9 mouse cellular contexts compared by ENCODE assay signal in genomic region chr9:59617307-59617973, GRCm38 (mm10). TPM values are rescaled to one million over a fixed set of nuclear protein-coding genes. Genes with fewer than 3 reads are reported as not detected.
DNase-seq lines count a peak whose midpoint lies in the region; ATAC-seq and TF ChIP-seq lines count a peak whose summit lies in the region.
"Had no signal": no experiment of that assay in that cellular context is flagged by ENCODE, and none has a peak within 500 bp of the region (broad histone marks: within the 10 kb centered on the region; RNA-seq: fewer than 3 reads in every experiment).

No protein-coding gene starts in this region.

- no peaks in the 10 kb centered on the region for H3K27me3 ChIP-seq in forebrain, embryonic 13.5 days
- no peaks in the 10 kb centered on the region for H3K27me3 ChIP-seq in liver, embryonic 11.5 days (replicated peaks; ENCODE audit: control insufficient read depth, insufficient read depth, low read length)

- TF ChIP-seq CTCF in layer of hippocampus, adult 2 months (conservative IDR thresholded peaks at IDR 0.05) = no peak
- no peak for TF ChIP-seq CTCF in bone marrow, adult 2 months (IDR thresholded peaks at IDR 0.05; ENCODE audit: control insufficient read depth, insufficient read depth, low read length)
- TF ChIP-seq CTCF in olfactory bulb, adult 2 months (IDR thresholded peaks at IDR 0.05; ENCODE audit: insufficient read depth, low read depth, low read length) = no peak

- TF ChIP-seq POLR2A in bone marrow, adult 2 months (IDR thresholded peaks at IDR 0.05; ENCODE audit: borderline replicate concordance, control insufficient read depth, low read depth, low read length) = no peak
- TF ChIP-seq POLR2A in olfactory bulb, adult 2 months (IDR thresholded peaks at IDR 0.05; ENCODE audit: insufficient read depth, low read depth, low read length) = no peak; the same call in 1 of the 2 replicates

- H3K27ac ChIP-seq in layer of hippocampus, adult 2 months = peak overlapping the region; percentile 92
- H3K27ac ChIP-seq in bone marrow, adult 2 months (ENCODE audit: control insufficient read depth, insufficient read depth, low read depth, low read length, poor library complexity) = peak overlapping the region; percentile 74
- peak overlapping the region; percentile 92 for H3K27ac ChIP-seq in forebrain, embryonic 13.5 days
- H3K27ac ChIP-seq in liver, embryonic 11.5 days (ENCODE audit: low read depth, low read length) = peak overlapping the region; percentile 77
- H3K27ac ChIP-seq in olfactory bulb, adult 2 months (ENCODE audit: insufficient read depth, low read depth, low read length) = no peak overlapping the region

- H3K9me3 ChIP-seq in forebrain, embryonic 13.5 days (replicated peaks) = no peaks in the 10 kb centered on the region
- H3K9me3 ChIP-seq in liver, embryonic 11.5 days (ENCODE audit: control insufficient read depth, low read length) = no peaks in the 10 kb centered on the region

- peak; percentile 93 for ATAC-seq in forebrain, embryonic 13.5 days
- no peak; the same call in 1 of the 2 replicates for ATAC-seq in liver, embryonic 11.5 days (replicated peaks; ENCODE audit: low FRiP score)

- peak overlapping the region; percentile 69 for H3K4me3 ChIP-seq in layer of hippocampus, adult 2 months
- H3K4me3 ChIP-seq in bone marrow, adult 2 months (replicated peaks; ENCODE audit: control insufficient read depth, low read depth, low read length) = peak overlapping the region; percentile 75
- H3K4me3 ChIP-seq in forebrain, embryonic 13.5 days = peak overlapping the region; percentile 96
- peak overlapping the region; percentile 90 for H3K4me3 ChIP-seq in liver, embryonic 11.5 days (ENCODE audit: low read depth, low read length)
- peak overlapping the region; percentile 92 for H3K4me3 ChIP-seq in olfactory bulb, adult 2 months (ENCODE audit: insufficient read depth, low read depth, low read length)

- H3K36me3 ChIP-seq in forebrain, embryonic 13.5 days (ENCODE audit: poor library complexity, severe bottlenecking) = peaks cover 5% of the 10 kb centered on the region
- no peaks in the 10 kb centered on the region for H3K36me3 ChIP-seq in liver, embryonic 11.5 days (ENCODE audit: control insufficient read depth, insufficient read depth, low read length)

- DNase-seq in layer of hippocampus, adult 2 months (ENCODE audit: low spot score in 2 of 2) = peak in 1 of 2 experiments; percentile 22
- no peak for DNase-seq in layer of hippocampus, adult 11-12 months (ENCODE audit: low spot score)
- no peak for DNase-seq in liver, embryonic 11.5 days (ENCODE audit: low spot score)
- no peak for DNase-seq in adrenal gland, adult 2 months
- no peak for DNase-seq in right cerebral cortex, postnatal 25 days

- H3K4me1 ChIP-seq in bone marrow, adult 2 months (ENCODE audit: control insufficient read depth, insufficient read depth, low read length) = no peaks in the 10 kb centered on the region
- H3K4me1 ChIP-seq in forebrain, embryonic 13.5 days = peaks cover 27% of the 10 kb centered on the region
- peaks cover 4% of the 10 kb centered on the region; the same call in 1 of the 2 replicates for H3K4me1 ChIP-seq in liver, embryonic 11.5 days (replicated peaks; ENCODE audit: control insufficient read depth, insufficient read depth, low read length)
- H3K4me1 ChIP-seq in olfactory bulb, adult 2 months (ENCODE audit: control insufficient read depth, insufficient read depth, low read length) = no peaks in the 10 kb centered on the region

- H3K4me2 ChIP-seq in forebrain, embryonic 13.5 days = peak overlapping the region; percentile 74
- peak overlapping the region; percentile 83 for H3K4me2 ChIP-seq in liver, embryonic 11.5 days

- WGBS in bone marrow, adult 2 months = 1% methylated on average over 56 of the region's 58 CpGs
- under 1% methylated on average over 55 of the region's 58 CpGs for WGBS in forebrain, embryonic 13.5 days
- WGBS in liver, embryonic 11.5 days = under 1% methylated on average over 58 of the region's 58 CpGs
- under 1% methylated on average over 54 of the region's 58 CpGs for WGBS in olfactory bulb, adult 2 months

- peak overlapping the region; percentile 96 for H3K9ac ChIP-seq in forebrain, embryonic 13.5 days
- peak overlapping the region; percentile 84 for H3K9ac ChIP-seq in liver, embryonic 11.5 days (ENCODE audit: low read depth, low read length)

RNA-seq across cellular contexts. Expression of gene Parp6, which starts 0.4 kb away (rescaled TPM):
- total RNA-seq in layer of hippocampus, adult 2 months (2021) = 100 to 1,000 TPM; 129 to 132 TPM
- polyA plus RNA-seq in bone marrow, adult 2 months (2011; ENCODE audit: insufficient read depth, insufficient read length, low replicate concordance, missing spikeins) = 18.6 and 41.4 TPM in 2 replicates
- 154 and 155 TPM in 2 replicates for polyA plus RNA-seq in forebrain, embryonic 13.5 days (2015; fragmentation: Nextera tagmentation; extraction: Ambion mirVana)
- 13.8 and 17.2 TPM in 2 replicates for polyA plus RNA-seq in liver, embryonic 11.5 days (2014; fragmentation: Nextera tagmentation; extraction: Ambion mirVana)
- polyA plus RNA-seq in olfactory bulb, adult 2 months (2012; ENCODE audit: insufficient read depth, insufficient read length, low replicate concordance, missing spikeins) = not detected in 2 replicates
- 10 to 100 TPM; 25.3 to 32.9 TPM for total RNA-seq in adrenal gland, adult 2 months (2021)
- polyA plus RNA-seq in adrenal gland, adult 2 months (2012; rRNA removed) = 6.0 and 6.5 TPM in 2 replicates

RNA-seq across cellular contexts. Expression of gene Pkm, which starts 38.7 kb away (rescaled TPM):
- 1,000 to 10,000 TPM; 1,301 to 1,421 TPM for total RNA-seq in layer of hippocampus, adult 2 months (2021)
- polyA plus RNA-seq in bone marrow, adult 2 months (2011; ENCODE audit: insufficient read depth, insufficient read length, low replicate concordance, missing spikeins) = 121 and 351 TPM in 2 replicates
- 1,587 and 1,755 TPM in 2 replicates for polyA plus RNA-seq in forebrain, embryonic 13.5 days (2015; fragmentation: Nextera tagmentation; extraction: Ambion mirVana)
- 1,209 and 1,320 TPM in 2 replicates for polyA plus RNA-seq in liver, embryonic 11.5 days (2014; fragmentation: Nextera tagmentation; extraction: Ambion mirVana)
- 209 TPM in 1 of 2 replicates, not detected in the other for polyA plus RNA-seq in olfactory bulb, adult 2 months (2012; ENCODE audit: insufficient read depth, insufficient read length, low replicate concordance, missing spikeins)
- 100 to 1,000 TPM; 766 to 872 TPM for total RNA-seq in adrenal gland, adult 2 months (2021)
- polyA plus RNA-seq in adrenal gland, adult 2 months (2012; rRNA removed) = 1,274 and 1,388 TPM in 2 replicates

RNA-seq across cellular contexts. Expression of gene Celf6, which starts 39.7 kb away (rescaled TPM):
- total RNA-seq in layer of hippocampus, adult 2 months (2021) = 10 to 100 TPM; 25.2 to 30.4 TPM
- not detected in 2 replicates for polyA plus RNA-seq in bone marrow, adult 2 months (2011; ENCODE audit: insufficient read depth, insufficient read length, low replicate concordance, missing spikeins)
- 19.5 and 25.5 TPM in 2 replicates for polyA plus RNA-seq in forebrain, embryonic 13.5 days (2015; fragmentation: Nextera tagmentation; extraction: Ambion mirVana)
- polyA plus RNA-seq in liver, embryonic 11.5 days (2014; fragmentation: Nextera tagmentation; extraction: Ambion mirVana) = 0.10 TPM in 1 of 2 replicates, not detected in the other
- polyA plus RNA-seq in olfactory bulb, adult 2 months (2012; ENCODE audit: insufficient read depth, insufficient read length, low replicate concordance, missing spikeins) = not detected in 2 replicates
- total RNA-seq in adrenal gland, adult 2 months (2021) = 1 to 10 TPM; 3.0 to 8.6 TPM
- polyA plus RNA-seq in adrenal gland, adult 2 months (2012; rRNA removed) = 3.9 and 13.9 TPM in 2 replicates
- total RNA-seq: neutrophil, adult 5-6 weeks had no signal
